Mouse (Mus musculus) layer of hippocampus, adult 8-10 months (tissue): ENCODE data around the gene Gm20843. TPM values are rescaled to one million over a fixed set of nuclear protein-coding genes. Genes with fewer than 3 reads are reported as not detected.
"Not testable (repeated sequence)": the region's sequence is repeated elsewhere in the genome, so short reads cannot be mapped to it uniquely, and the experiment has no call there.

Source experiments
- DNase-seq, 2 experiments: peaks; one replicate each; pipeline ENCODE4 v3.0.0; 2022; ENCODE audit warnings: low spot score in 2 of 2
- total RNA-seq, 4 experiments: library from RNA; stranded (reverse); gene quantifications; 2 replicates each; pipeline ENCODE4 v1.2.4; 2022

Gm20843 gene
- not detected for total RNA-seq

- not testable (repeated sequence) for DNase-seq
Observed at GRCm38 (mm10) chrY:72247018-72247417, at the start of gene Gm20843. Gene Gm20843, minus strand, starts transcription at chrY:72247118.
